Mouse (Mus musculus) bone marrow macrophage, adult 2 months (primary cell): Measurements from ENCODE around the gene Sytl3. TPM values are rescaled to one million over a fixed set of nuclear protein-coding genes. Genes with fewer than 3 reads are reported as not detected.
"Not testable (repeated sequence)": the region's sequence is repeated elsewhere in the genome, so short reads cannot be mapped to it uniquely, and the experiment has no call there.

Source experiments
- H3K27ac ChIP-seq: 2 replicates; pipeline ENCODE4 v1.5.1; 2012; ENCODE audit warnings: low read depth, low read length; ENCODE audit not compliant: insufficient read depth
- H3K4me1 ChIP-seq: 2 replicates; pipeline ENCODE4 v1.6.1; 2012; ENCODE audit warnings: low read length; ENCODE audit not compliant: control insufficient read depth, insufficient read depth
- H3K4me3 ChIP-seq: 2 replicates; pipeline ENCODE4 v1.5.1; 2012; ENCODE audit warnings: mild to moderate bottlenecking, low read length, moderate library complexity; ENCODE audit not compliant: insufficient read depth
- CTCF ChIP-seq: IDR thresholded peaks from 2 replicates; pipeline ENCODE4 v1.5.1; 2012; ENCODE audit warnings: low read depth, mild to moderate bottlenecking, low read length, moderate library complexity
- POLR2A ChIP-seq: IDR thresholded peaks from 2 replicates; pipeline ENCODE4 v1.6.1; 2012; ENCODE audit warnings: mild to moderate bottlenecking, low read depth, low read length, borderline replicate concordance
- polyA plus RNA-seq: library from polyadenylated mRNA; stranded (reverse); fragments of >200 nt; gene quantifications from 2 replicates; pipeline ENCODE4 v1.2.4, GENCODE M21; 2012; ENCODE audit not compliant: missing spikeins, insufficient read depth, insufficient read length

Gene Sytl3
- polyA plus RNA-seq, 1 experiment, result not detected

GRCm38 (mm10) chr17:6636861-6637260 is 22.0 kb upstream of the Sytl3 start:
- Histone ChIP-seq H3K4me3 (no peak overlapping the region), H3K27ac (no peak overlapping the region), H3K4me1 (0 out of 2 replicates have a peak, but pooled peaks cover 2% of the 10 kb centered on the region)
- TF ChIP-seq CTCF (no peak), POLR2A (no peak)

- not testable (repeated sequence) for H3K4me3 ChIP-seq, H3K4me1 ChIP-seq, H3K27ac ChIP-seq
These were observed 21.5 kb upstream of the Sytl3 start for GRCm38 (mm10) chr17:6637434-6637833.

GRCm38 (mm10) chr17:6638444-6638843 is 20.4 kb upstream of the Sytl3 start:
- H3K27ac ChIP-seq, H3K4me3 ChIP-seq, H3K4me1 ChIP-seq: not testable (repeated sequence)

- not testable (repeated sequence) for H3K4me3 ChIP-seq
These were observed 19.4 kb upstream of the Sytl3 start for GRCm38 (mm10) chr17:6639486-6639885.

GRCm38 (mm10) chr17:6640044-6640637 is 18.8 kb upstream of the Sytl3 start:
- H3K4me3 ChIP-seq, H3K27ac ChIP-seq, H3K4me1 ChIP-seq: not testable (repeated sequence)

More at GRCm38 (mm10) chr17:6639486-6639885, 19.4 kb upstream of the Sytl3 start:
- H3K27ac ChIP-seq, H3K4me1 ChIP-seq: not testable (repeated sequence)

- H3K4me3 ChIP-seq, H3K4me1 ChIP-seq, H3K27ac ChIP-seq: not testable (repeated sequence)
These were observed 18.0 kb upstream of the Sytl3 start for GRCm38 (mm10) chr17:6640771-6641429.

DNA sequence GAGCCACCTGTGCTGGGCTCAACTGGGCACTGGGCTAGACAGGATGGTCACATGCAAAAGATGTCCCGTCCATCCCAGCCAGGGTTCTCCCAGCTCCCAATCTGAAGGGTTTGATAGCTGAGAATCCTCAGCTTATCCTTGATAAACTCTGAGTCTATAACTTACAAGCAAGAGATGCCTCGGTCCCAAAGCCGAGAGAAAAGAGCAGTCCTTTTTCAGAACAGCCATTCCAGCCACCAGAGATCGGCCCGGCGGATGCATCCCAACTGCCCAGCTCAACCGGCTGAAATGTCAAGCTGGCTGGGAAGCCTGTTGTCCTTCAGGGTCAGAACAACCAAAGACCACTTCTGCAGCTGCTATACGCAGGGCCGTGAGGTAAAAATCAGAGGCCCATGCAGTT is 14.7 kb upstream of the Sytl3 start:
- not testable (repeated sequence) for H3K4me1 ChIP-seq, H3K4me3 ChIP-seq, H3K27ac ChIP-seq

GRCm38 (mm10) chr17:6644673-6645072 is 14.2 kb upstream of the Sytl3 start:
- not testable (repeated sequence) for H3K4me3 ChIP-seq

DNA sequence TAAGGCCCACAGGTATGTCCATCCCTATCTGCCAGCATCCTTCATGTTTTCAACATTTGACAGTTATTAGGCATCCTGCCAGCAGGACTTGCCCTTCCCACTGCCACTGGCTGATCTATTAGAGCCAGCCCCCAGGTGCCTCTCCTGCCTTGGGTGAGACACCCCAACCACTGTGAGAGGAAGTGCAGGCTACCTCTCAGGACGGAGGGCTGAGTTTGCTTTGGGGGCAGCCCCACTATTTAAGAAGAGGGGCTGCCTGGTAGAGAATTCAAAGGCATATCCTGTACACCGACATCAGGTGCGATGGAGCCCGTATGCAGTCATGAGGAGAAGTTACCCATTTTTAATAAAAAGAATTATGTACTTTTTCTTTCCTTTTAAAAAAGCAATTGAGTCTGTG is 13.2 kb upstream of the Sytl3 start:
- not testable (repeated sequence) for H3K27ac ChIP-seq, H3K4me1 ChIP-seq, H3K4me3 ChIP-seq

More at GRCm38 (mm10) chr17:6644673-6645072, 14.2 kb upstream of the Sytl3 start:
- not testable (repeated sequence) for H3K27ac ChIP-seq, H3K4me1 ChIP-seq

GRCm38 (mm10) chr17:6646841-6647240 is 12.1 kb upstream of the Sytl3 start:
- H3K27ac ChIP-seq, H3K4me3 ChIP-seq, H3K4me1 ChIP-seq: not testable (repeated sequence)

DNA sequence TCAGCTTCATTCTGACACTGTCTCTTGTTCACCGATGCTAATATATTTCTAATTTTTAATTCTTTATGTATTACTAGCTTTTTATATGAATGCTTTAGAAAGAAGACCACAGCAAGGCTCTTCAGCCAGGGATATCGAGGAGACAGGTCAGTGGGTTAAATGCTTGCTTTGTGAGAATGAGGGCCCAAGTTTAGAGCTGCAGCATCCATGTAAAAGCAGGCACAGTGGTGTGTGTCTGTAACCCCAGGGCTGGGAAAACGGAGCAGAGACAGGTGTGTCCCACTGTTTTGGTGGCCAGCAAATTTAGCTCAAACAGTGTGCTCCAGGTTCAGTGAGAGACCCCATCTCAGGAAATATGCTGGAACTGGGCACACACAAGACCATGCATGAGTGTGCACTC is 11.4 kb upstream of the Sytl3 start:
- H3K4me3 ChIP-seq, H3K4me1 ChIP-seq, H3K27ac ChIP-seq: not testable (repeated sequence)

- H3K27ac ChIP-seq, H3K4me3 ChIP-seq, H3K4me1 ChIP-seq: not testable (repeated sequence)
These were observed 7.9 kb upstream of the Sytl3 start for GRCm38 (mm10) chr17:6650904-6651565.

DNA sequence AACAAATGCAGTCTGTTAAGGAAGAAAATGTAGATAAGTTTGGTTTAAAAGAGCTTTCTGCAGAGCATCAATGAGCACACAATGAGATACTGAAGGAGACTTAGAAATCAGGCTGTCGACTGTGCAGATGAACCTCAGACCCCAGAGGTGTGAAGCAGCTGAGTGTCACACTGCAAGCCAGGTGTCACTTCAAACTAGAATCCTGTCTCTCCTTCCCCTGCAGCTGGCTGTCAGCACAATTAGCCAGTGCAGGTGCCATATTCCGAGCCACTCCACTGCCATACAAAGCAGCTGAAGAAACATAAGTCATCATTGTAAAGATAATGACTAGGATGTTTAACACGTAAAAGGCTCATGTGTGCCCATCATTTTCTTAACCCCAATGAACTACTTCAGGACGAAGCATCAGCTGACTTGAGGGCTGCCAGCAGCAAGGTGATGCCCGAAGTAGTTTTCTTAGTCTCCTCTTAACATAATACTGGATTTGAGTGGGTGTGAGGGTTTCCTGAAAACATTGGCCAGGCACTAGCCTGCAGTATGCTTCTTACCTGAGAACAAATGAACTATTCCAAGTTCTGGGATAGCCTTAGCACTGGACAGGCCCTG is 5.4 kb upstream of the Sytl3 start:
- not testable (repeated sequence) for H3K27ac ChIP-seq, H3K4me1 ChIP-seq, H3K4me3 ChIP-seq

DNA sequence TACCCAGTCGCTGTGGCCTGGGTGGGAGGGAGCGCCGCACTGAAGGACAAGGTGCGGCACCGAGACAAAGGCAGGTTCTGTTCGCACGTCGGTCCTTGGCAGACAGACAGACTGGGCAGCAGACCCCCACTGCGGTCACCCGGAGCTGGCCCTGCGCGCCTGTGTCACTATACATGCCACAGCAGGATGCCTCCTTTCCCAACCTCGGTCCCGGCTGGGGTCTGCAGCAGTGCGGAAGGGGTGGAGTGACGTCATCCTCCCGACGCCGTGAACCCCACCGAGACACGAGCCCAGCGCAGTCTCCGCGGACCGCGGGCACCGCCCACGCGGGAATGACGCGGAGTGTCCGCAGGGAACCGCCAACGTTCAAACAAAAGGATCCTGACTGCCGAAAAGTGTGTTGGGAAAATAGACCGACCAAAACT is 3.8 kb upstream of the Sytl3 start:
- H3K4me3 ChIP-seq, result peak overlapping the region; percentile 72
- H3K27ac ChIP-seq, result peak overlapping the region; percentile 67
- H3K4me1 ChIP-seq, result not testable (repeated sequence)

GRCm38 (mm10) chr17:6655567-6656281 is 3.2 kb upstream of the Sytl3 start, which contains the start of gene Dynlt1f:
Gene Dynlt1f (minus strand): TSS chr17:6655900.
- peak within 1 kb of the TSS; percentile 72 for H3K4me3 ChIP-seq

More at GRCm38 (mm10) chr17:6655567-6656281, 3.2 kb upstream of the Sytl3 start, which contains the start of gene Dynlt1f:
- peak within 1 kb of the TSS; percentile 67 for H3K27ac ChIP-seq
- H3K4me1 ChIP-seq, result not testable (repeated sequence)
